ENCODE assay signal across 29 mouse cellular contexts in the genomic region with DNA sequence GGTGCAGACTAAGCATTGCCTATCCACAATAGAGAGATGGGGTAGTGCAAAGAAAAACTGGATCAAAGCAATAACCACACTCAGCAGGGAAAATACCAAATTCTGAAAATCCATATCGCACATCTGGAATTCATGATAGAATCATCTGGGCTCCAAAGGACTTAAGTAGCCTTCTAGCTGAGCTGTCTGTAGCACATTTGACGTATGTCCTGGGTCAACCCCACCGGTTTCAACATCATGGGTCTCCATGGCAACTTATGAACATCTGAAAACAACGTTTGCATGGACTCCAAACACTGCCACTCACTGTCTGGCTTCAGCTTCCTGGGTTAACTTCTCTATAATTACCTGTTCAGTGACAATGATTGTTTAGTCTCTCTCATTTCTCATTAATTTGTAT.
A peak's percentile ranks its signal among the peaks of the same experiment; 100 is the strongest.
DNase-seq lines count a peak whose midpoint lies in the region; ATAC-seq and TF ChIP-seq lines count a peak whose summit lies in the region.
"Had no signal": no experiment of that assay in that cellular context is flagged by ENCODE, and none has a peak within 500 bp of the region (broad histone marks: within the 10 kb centered on the region; RNA-seq: fewer than 3 reads in every experiment).

No protein-coding gene starts in this region.

- no peak overlapping the region for H3K4me2 ChIP-seq in hindbrain, embryonic 11.5 days (replicated peaks; ENCODE audit: low read depth, low read length)
- H3K4me2 ChIP-seq in embryonic facial prominence, embryonic 14.5 days (ENCODE audit: low read depth, low read length) = no peak overlapping the region
- H3K4me2 ChIP-seq: embryonic facial prominence, embryonic 13.5 days; forebrain, embryonic 13.5 days; heart, embryonic 11.5 days; hindbrain, embryonic 14.5 days had no signal

- no peaks in the 10 kb centered on the region for H3K36me3 ChIP-seq in hindbrain, embryonic 11.5 days (ENCODE audit: control insufficient read depth, insufficient read depth, low read length)
- H3K36me3 ChIP-seq in hindbrain, embryonic 10.5 days = no peaks in the 10 kb centered on the region
- no peaks in the 10 kb centered on the region for H3K36me3 ChIP-seq in embryonic facial prominence, embryonic 14.5 days (ENCODE audit: control insufficient read depth, insufficient read depth, low read length)
- H3K36me3 ChIP-seq in heart, adult 2 months (ENCODE audit: control insufficient read depth, insufficient read depth, low read length) = no peaks in the 10 kb centered on the region
- H3K36me3 ChIP-seq: embryonic facial prominence, embryonic 13.5 days; forebrain, embryonic 10.5 days; G1E had no signal

- WGBS in hindbrain, embryonic 11.5 days = 31% methylated on average over 4 of the region's 4 CpGs
- 63% methylated on average over 4 of the region's 4 CpGs for WGBS in hindbrain, embryonic 10.5 days
- 40% methylated on average over 4 of the region's 4 CpGs for WGBS in embryonic facial prominence, embryonic 14.5 days
- 66% methylated on average over 4 of the region's 4 CpGs for WGBS in heart, adult 2 months

- intact Hi-C loops in heart, adult 2 months (cut with DNase I) = loop anchor here (10.0 kb wide), 1 partner anchor 471 kb away; no protein-coding TSS in a partner anchor

- no peak overlapping the region for H3K27ac ChIP-seq in hindbrain, embryonic 11.5 days (ENCODE audit: low read depth, low read length)
- H3K27ac ChIP-seq in hindbrain, embryonic 10.5 days = no peak overlapping the region
- H3K27ac ChIP-seq in embryonic facial prominence, embryonic 14.5 days (replicated peaks; ENCODE audit: low read depth, low read length) = no peak overlapping the region
- no peak overlapping the region for H3K27ac ChIP-seq in heart, adult 2 months
- H3K27ac ChIP-seq: embryonic facial prominence, embryonic 13.5 days; forebrain, embryonic 10.5 days; forebrain, embryonic 13.5 days; hindbrain, embryonic 14.5 days; hindbrain, postnatal 0 days had no signal

- H3K27me3 ChIP-seq in hindbrain, embryonic 11.5 days (ENCODE audit: control insufficient read depth, insufficient read depth, low read length) = no peaks in the 10 kb centered on the region
- no peaks in the 10 kb centered on the region for H3K27me3 ChIP-seq in hindbrain, embryonic 10.5 days (ENCODE audit: insufficient read depth, poor library complexity, severe bottlenecking)
- H3K27me3 ChIP-seq in embryonic facial prominence, embryonic 14.5 days (replicated peaks; ENCODE audit: control insufficient read depth, insufficient read depth, low read length) = no peaks in the 10 kb centered on the region
- no peaks in the 10 kb centered on the region for H3K27me3 ChIP-seq in heart, adult 2 months (ENCODE audit: control insufficient read depth, insufficient read depth, low read length)
- H3K27me3 ChIP-seq: CH12.LX; embryonic facial prominence, embryonic 13.5 days; forebrain, embryonic 13.5 days; Patski had no signal

- H3K79me2 ChIP-seq in heart, adult 2 months (replicated peaks; ENCODE audit: control insufficient read depth, insufficient read depth, low read length) = no peaks in the 10 kb centered on the region

- no peaks in the 10 kb centered on the region for H3K9me3 ChIP-seq in hindbrain, embryonic 11.5 days (ENCODE audit: control insufficient read depth, low read length)
- no peaks in the 10 kb centered on the region for H3K9me3 ChIP-seq in hindbrain, embryonic 10.5 days
- H3K9me3 ChIP-seq in embryonic facial prominence, embryonic 14.5 days (ENCODE audit: control insufficient read depth, low read length) = no peaks in the 10 kb centered on the region
- H3K9me3 ChIP-seq: embryonic facial prominence, embryonic 13.5 days; forebrain, embryonic 10.5 days; forebrain, embryonic 13.5 days; G1E had no signal

- no peak for ATAC-seq in hindbrain, embryonic 11.5 days (ENCODE audit: low FRiP score)
- ATAC-seq in embryonic facial prominence, embryonic 14.5 days (ENCODE audit: low read depth) = no peak
- ATAC-seq: forebrain, embryonic 13.5 days; forebrain, postnatal 0 days; hindbrain, postnatal 0 days; inflammation-experienced regulatory T-cells, adult 6 months; intestine, embryonic 16.5 days; Patski had no signal

- no peaks in the 10 kb centered on the region for H3K4me1 ChIP-seq in hindbrain, embryonic 11.5 days (replicated peaks; ENCODE audit: control insufficient read depth, insufficient read depth, low read length)
- H3K4me1 ChIP-seq in hindbrain, embryonic 10.5 days (replicated peaks) = no peaks in the 10 kb centered on the region
- H3K4me1 ChIP-seq in embryonic facial prominence, embryonic 14.5 days (ENCODE audit: control insufficient read depth, insufficient read depth, low read length) = no peaks in the 10 kb centered on the region; the same call in 1 of the 2 replicates
- H3K4me1 ChIP-seq in heart, adult 2 months (ENCODE audit: control insufficient read depth, insufficient read depth, low read length) = no peaks in the 10 kb centered on the region
- H3K4me1 ChIP-seq: embryonic facial prominence, embryonic 13.5 days; forebrain, embryonic 13.5 days had no signal

- no peak for TF ChIP-seq POLR2A in heart, adult 2 months (IDR thresholded peaks at IDR 0.05; ENCODE audit: insufficient read depth, low read depth, low read length)

- no peak overlapping the region for H3K4me3 ChIP-seq in hindbrain, embryonic 11.5 days (ENCODE audit: low read depth, low read length)
- H3K4me3 ChIP-seq in hindbrain, embryonic 10.5 days = no peak overlapping the region
- no peak overlapping the region for H3K4me3 ChIP-seq in embryonic facial prominence, embryonic 14.5 days (ENCODE audit: low read depth, low read length)
- no peak overlapping the region for H3K4me3 ChIP-seq in heart, adult 2 months
- H3K4me3 ChIP-seq: embryonic facial prominence, embryonic 13.5 days; forebrain, embryonic 10.5 days; forebrain, embryonic 13.5 days had no signal

- TF ChIP-seq EP300 in heart, adult 2 months (IDR thresholded peaks at IDR 0.05; ENCODE audit: insufficient read depth, low read depth, low read length) = no peak

- peak; percentile 6 for DNase-seq in hindbrain, embryonic 11.5 days (ENCODE audit: low spot score)
- no peak for DNase-seq in hindbrain, embryonic 10.5 days (ENCODE audit: low spot score)
- DNase-seq in embryo, embryonic 10.5 days (ENCODE audit: low spot score) = peak; percentile 48
- DNase-seq in embryo, embryonic 11.5 days (ENCODE audit: low read depth, low spot score) = peak; percentile 22
- peak; percentile 14 for DNase-seq in embryonic facial prominence, embryonic 14.5 days (ENCODE audit: low spot score)
- no peak for DNase-seq in heart, adult 2 months
- DNase-seq in retina, postnatal 1 day = no peak
- no peak for DNase-seq in spleen, adult 12 weeks (ENCODE audit: low spot score)
- DNase-seq: adrenal gland, postnatal 10 days; adrenal gland, postnatal 36 days; B cell, adult 2 months; cerebellum, adult 11 months; cerebellum, adult 2 months; cerebellum, adult 9-11 months; cerebellum, postnatal 25 days; forebrain, postnatal 0 days; gastrocnemius, postnatal 25 days; kidney, adult 2 months had no signal

- no peak overlapping the region for H3K9ac ChIP-seq in hindbrain, embryonic 11.5 days (ENCODE audit: low read depth, low read length)
- H3K9ac ChIP-seq in embryonic facial prominence, embryonic 14.5 days (ENCODE audit: low read depth, low read length) = no peak overlapping the region
- H3K9ac ChIP-seq in heart, adult 2 months (ENCODE audit: low read depth, low read length) = no peak overlapping the region
- H3K9ac ChIP-seq: embryonic facial prominence, embryonic 13.5 days; forebrain, embryonic 13.5 days; forebrain, postnatal 0 days; hindbrain, embryonic 14.5 days had no signal

- TF ChIP-seq CTCF in heart, adult 2 months (IDR thresholded peaks at IDR 0.05) = no peak

Comparison
In these comparisons a context has a peak if more than half of its experiments do, and no peak if none do; other contexts are left out.
1. DNase-seq: peak in hindbrain, embryonic 11.5 days (single experiment), embryo, embryonic 10.5 days (single experiment), embryo, embryonic 11.5 days (single experiment) and embryonic facial prominence, embryonic 14.5 days (single experiment); none in hindbrain, embryonic 10.5 days (single experiment), heart, adult 2 months (0 of 2), retina, postnatal 1 day (single experiment) and spleen, adult 12 weeks (single experiment).